Mouse (Mus musculus): ENCODE data around the gene Phf11b. TPM values are rescaled to one million over a fixed set of nuclear protein-coding genes. Genes with fewer than 3 reads are reported as not detected.
"Not testable (repeated sequence)": the region's sequence is repeated elsewhere in the genome, so short reads cannot be mapped to it uniquely, and the experiment has no call there.

Phf11b gene
- 1 to 10 TPM in 1 of 2 experiments, under 1 TPM in 1; 0.88 to 1.3 TPM for total RNA-seq (2021)

DNA sequence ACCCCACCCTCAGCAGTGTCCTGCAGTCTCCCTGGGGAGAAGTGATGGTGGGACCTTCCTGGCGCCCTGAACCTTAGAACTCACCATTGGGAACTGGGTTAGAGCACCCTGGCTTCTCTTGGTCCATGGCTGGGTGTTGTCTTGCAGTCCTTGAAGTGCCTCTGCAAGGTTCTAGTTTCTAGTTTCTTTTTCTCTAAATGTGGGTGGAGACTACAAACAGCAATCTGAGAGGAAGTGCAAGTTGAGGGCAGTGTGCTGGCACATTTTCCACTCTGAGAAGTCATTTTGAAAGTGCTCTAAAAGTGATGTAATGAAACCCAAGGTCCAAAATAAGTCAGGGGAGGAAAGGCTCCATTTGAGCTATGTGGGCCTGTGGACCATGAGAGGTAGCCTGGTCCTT lies at the start of gene Phf11b:
Phf11b (minus strand) TSS at position 163 of the 400 bp plus-strand sequence.
- DNase-seq (ENCODE audit: low spot score); intact Hi-C loops (cut with DNase I): not testable (repeated sequence)

GRCm38 (mm10) chr14:59390181-59390580 lies 49.0 kb upstream of the Phf11b start:
- intact Hi-C loops (cut with DNase I); DNase-seq (ENCODE audit: low spot score): not testable (repeated sequence)

GRCm38 (mm10) chr14:59389532-59389931 lies 48.4 kb upstream of the Phf11b start:
- intact Hi-C loops (cut with DNase I): loop anchor here (2.0 kb wide), 1 partner anchor 167 kb away; no protein-coding TSS in a partner anchor
- DNase-seq (ENCODE audit: low spot score): no peak

GRCm38 (mm10) chr14:59370348-59371068 lies 29.4 kb upstream of the Phf11b start:
- intact Hi-C loops (cut with DNase I): no loop called here

DNA sequence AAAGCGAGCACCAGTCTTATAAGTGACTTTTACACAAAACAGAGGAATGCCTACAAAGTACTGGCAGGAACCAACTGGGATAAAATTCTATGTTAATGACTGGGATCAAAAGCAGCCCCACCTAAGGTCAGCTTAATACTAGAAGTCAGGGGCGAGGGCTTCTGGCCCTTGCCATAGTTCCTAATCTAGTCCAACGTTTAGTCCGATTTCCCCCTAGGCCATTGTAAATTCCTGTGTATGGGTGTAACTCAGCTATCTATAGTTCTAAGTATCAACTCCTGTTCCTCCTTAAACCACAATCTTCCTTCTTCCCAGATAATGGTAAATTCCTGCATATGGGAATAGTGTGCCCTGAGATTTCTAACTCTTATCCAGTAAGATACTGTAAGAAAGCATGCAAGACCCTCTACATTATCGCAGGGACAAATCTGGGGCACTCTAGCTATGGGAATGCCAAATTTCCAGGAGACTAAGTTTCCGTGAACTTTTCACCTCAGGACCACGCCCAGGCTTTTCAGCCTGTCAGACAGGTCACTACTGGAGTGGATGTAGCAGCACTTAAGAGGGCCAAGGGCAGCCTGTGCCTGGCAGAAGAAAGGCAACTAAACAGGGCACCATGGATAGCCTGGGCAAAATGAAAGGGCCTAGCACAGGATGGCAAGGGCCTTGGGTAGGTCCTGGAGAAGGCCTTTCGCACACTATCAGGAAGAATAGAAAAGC lies 25.4 kb upstream of the Phf11b start:
- no peak for DNase-seq (ENCODE audit: low spot score)
- intact Hi-C loops (cut with DNase I): loop anchor here (5.0 kb wide), 1 partner anchor 76 kb away; the partner anchor contains the start of genes Cab39l and Setdb2

More at GRCm38 (mm10) chr14:59370348-59371068, 29.4 kb upstream of the Phf11b start:
- DNase-seq (ENCODE audit: low spot score): no peak

GRCm38 (mm10) chr14:59365244-59365644 lies 24.1 kb upstream of the Phf11b start, which contains the start of gene Phf11d:
TSS of gene Phf11d (minus strand) at chr14:59365470.
- intact Hi-C loops (cut with DNase I): loop anchor here (5.0 kb wide), 1 partner anchor 77 kb away; the partner anchor contains the start of genes Cab39l and Setdb2
- peak; percentile 57 for DNase-seq (ENCODE audit: low spot score)

DNA sequence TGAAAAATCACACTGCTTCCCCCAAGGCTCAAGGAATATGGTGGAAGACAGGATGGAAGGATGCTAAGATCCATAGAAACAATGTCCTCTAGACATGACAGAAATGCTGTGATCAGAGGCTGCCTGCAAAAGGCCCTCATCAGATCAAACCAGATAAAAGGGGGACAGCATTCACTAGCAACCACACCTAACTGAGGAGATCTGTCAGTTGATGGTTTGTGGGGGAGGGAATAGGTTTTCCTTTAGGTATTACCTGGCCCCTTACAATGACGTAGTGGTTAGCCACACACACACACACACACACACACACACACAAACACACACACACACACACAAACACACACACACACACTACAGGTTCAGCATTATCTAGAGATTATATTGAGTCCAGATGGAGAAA lies 1.6 kb downstream of the Phf11b start:
- intact Hi-C loops (cut with DNase I): no loop called here

DNA sequence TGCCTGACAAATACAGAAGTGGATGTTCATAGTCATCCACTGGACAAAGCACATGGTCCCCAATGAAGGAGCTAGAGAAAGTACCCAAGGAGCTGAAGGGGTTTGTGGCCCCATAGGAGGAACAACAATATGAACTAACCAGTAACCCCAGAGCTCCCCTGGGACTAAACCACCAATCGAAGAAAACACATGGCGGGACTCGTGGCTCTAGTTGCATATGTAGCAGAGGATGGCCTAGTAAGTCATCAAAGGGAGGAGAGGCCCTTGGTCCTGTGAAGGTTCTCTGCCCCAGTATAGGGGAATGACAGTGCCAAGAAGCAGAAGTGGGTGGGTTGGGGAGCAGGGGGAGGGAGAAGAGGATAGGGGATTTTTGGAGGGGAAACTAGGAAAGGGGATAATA lies 5.1 kb downstream of the Phf11b start:
- DNase-seq (ENCODE audit: low spot score); intact Hi-C loops (cut with DNase I): not testable (repeated sequence)

More for the DNA sequence above, 1.6 kb downstream of the Phf11b start:
- DNase-seq (ENCODE audit: low spot score): no peak

DNA sequence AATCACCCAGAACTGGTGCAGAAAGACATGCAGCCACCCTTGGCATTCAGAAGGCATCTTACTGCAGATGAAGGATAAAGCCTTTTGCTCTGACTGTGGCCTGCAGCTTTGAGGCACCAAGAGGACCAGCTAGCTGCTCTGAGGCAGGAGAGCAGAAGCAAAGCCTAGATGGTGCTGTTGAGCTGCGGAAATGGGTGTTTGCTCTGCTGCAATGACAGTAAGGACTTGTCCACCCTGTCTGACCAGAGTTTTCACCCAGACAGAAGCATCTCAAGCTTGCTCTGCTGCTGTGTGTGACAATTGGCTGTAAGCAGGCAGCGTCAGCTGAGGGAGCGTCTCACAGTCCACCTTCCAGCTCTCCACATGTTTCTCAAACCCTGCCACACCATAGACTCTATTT lies 10.7 kb downstream of the Phf11b start:
- DNase-seq (ENCODE audit: low spot score): not testable (repeated sequence)
- intact Hi-C loops (cut with DNase I): loop anchor here (2.0 kb wide), 1 partner anchor 226 kb away; no protein-coding TSS in a partner anchor

- intact Hi-C loops (cut with DNase I); DNase-seq (ENCODE audit: low spot score): not testable (repeated sequence)
These were observed 21.2 kb downstream of the Phf11b start for GRCm38 (mm10) chr14:59319970-59320369.

DNA sequence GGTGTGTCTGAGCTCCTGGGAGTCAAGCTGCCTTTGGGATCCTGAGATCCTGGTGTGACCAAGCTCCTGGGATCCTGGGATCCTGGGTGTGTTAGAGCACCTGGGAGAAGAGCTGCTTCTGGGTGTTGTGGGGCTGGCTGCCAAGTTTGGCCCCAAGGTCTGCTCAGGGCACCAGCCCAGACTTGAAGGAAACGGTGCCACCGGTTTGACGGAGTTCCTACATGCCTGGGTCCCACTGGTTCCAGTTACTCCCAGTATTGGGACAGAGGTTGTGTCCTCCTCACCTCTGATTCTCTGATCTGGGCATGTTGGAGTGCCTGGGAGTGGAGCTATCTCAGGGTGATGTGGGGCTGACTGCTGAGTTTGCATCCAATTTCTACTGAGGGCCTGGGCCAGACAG lies 22.1 kb downstream of the Phf11b start:
- intact Hi-C loops (cut with DNase I); DNase-seq (ENCODE audit: low spot score): not testable (repeated sequence)

GRCm38 (mm10) chr14:59297391-59297790 lies 43.8 kb downstream of the Phf11b start, which contains the start of gene Phf11a:
TSS of gene Phf11a (minus strand) at chr14:59297522.
- DNase-seq (ENCODE audit: low spot score); intact Hi-C loops (cut with DNase I): not testable (repeated sequence)

DNA sequence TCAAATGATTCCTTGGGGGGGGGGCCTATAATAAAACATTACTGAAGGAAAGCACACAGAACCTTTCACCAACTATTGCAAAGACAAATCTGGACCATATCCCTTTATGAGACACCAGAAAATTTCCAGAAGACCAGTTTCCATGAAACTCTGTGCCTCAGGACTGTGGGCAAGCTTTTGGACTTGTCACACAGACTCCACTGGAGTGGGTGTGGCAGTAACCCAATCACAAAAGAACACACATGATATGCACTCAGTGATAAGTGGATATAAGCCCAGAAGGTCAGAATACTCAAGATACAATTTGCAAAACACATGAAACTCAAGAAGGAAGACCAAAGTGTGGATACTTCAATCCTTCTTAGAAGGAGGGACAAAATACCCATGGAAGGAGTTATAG lies 49.4 kb downstream of the Phf11b start:
- intact Hi-C loops (cut with DNase I); DNase-seq (ENCODE audit: low spot score): not testable (repeated sequence)

GRCm38 (mm10) chr14:59274961-59275360 lies 66.2 kb downstream of the Phf11b start:
- intact Hi-C loops (cut with DNase I); DNase-seq (ENCODE audit: low spot score): not testable (repeated sequence)

Other genes with a start within 250 kb of the Phf11b start
- not detected for gene 1700129C05Rik, start 198.5 kb downstream of the Phf11b start, total RNA-seq (2021)
- gene Gm5142, start 162.6 kb downstream of the Phf11b start, total RNA-seq (2021): not detected
- 10 to 100 TPM; 11.0 to 11.5 TPM for gene Rcbtb1, start 140.1 kb downstream of the Phf11b start, total RNA-seq (2021)
- not detected for gene Gm6904, start 81.1 kb downstream of the Phf11b start, total RNA-seq (2021)
- under 1 TPM in 1 of 2 experiments, not detected in 1; 0.34 TPM for gene Phf11a, start 43.8 kb downstream of the Phf11b start, total RNA-seq (2021)
- gene Phf11d, start 24.1 kb upstream of the Phf11b start, total RNA-seq (2021): 1 to 10 TPM; 6.9 to 8.3 TPM
- gene Phf11c, start 54.0 kb upstream of the Phf11b start, total RNA-seq (2021): 1 to 10 TPM in 1 of 2 experiments, under 1 TPM in 1; 0.64 to 1.1 TPM
- 10 to 100 TPM in 1 of 2 experiments, 1 to 10 TPM in 1; 9.9 to 10.8 TPM for gene Setdb2, start 99.5 kb upstream of the Phf11b start, total RNA-seq (2021)
- 10 to 100 TPM; 21.9 to 25.5 TPM for gene Cab39l, start 99.6 kb upstream of the Phf11b start, total RNA-seq (2021)